Mouse (Mus musculus): Measurements from ENCODE around the gene Avil. TPM values are rescaled to one million over a fixed set of nuclear protein-coding genes. Genes with fewer than 3 reads are reported as not detected.

Gene Avil
- polyA plus RNA-seq (2012; rRNA removed; ENCODE audit: low replicate concordance) = 0.09 and 2.4 TPM in 2 replicates

GRCm38 (mm10) chr10:127000529-127000928 lies at the start of gene Avil:
Gene Avil (plus strand): TSS chr10:127000709.

GRCm38 (mm10) chr10:126978277-126978994 lies 22.1 kb upstream of the Avil start, which contains the start of gene Ctdsp2:
Gene Ctdsp2 (plus strand): TSS chr10:126978717.

GRCm38 (mm10) chr10:127030336-127031296 lies 30.1 kb downstream of the Avil start, which contains the start of gene Tsfm:
Gene Tsfm (minus strand): TSS chr10:127030840.

GRCm38 (mm10) chr10:127041274-127041766 lies 40.8 kb downstream of the Avil start, which contains the start of the genes Mettl1 and Eef1akmt3:
Gene Mettl1 (plus strand): TSS chr10:127041414.
Gene Eef1akmt3 (minus strand): TSS chr10:127041513.

GRCm38 (mm10) chr10:127047954-127048353 lies 47.4 kb downstream of the Avil start, which contains the start of gene Cyp27b1:
Gene Cyp27b1 (plus strand): TSS chr10:127048250.

GRCm38 (mm10) chr10:127059968-127060916 lies 59.7 kb downstream of the Avil start, which contains the start of gene March9:
Gene March9 (minus strand): TSS chr10:127060184.

GRCm38 (mm10) chr10:127063239-127063872 lies 62.8 kb downstream of the Avil start, which contains the start of gene Cdk4:
Gene Cdk4 (plus strand): TSS chr10:127063534.

Other genes starting within 250 kb of the Avil start
- 6.4 and 14.2 TPM in 2 replicates for gene Atp23, start 99.4 kb upstream of the Avil start, polyA plus RNA-seq (2012; rRNA removed; ENCODE audit: low replicate concordance)
- gene Ctdsp2, start 22.0 kb upstream of the Avil start, polyA plus RNA-seq (2012; rRNA removed; ENCODE audit: low replicate concordance) = 143 and 242 TPM in 2 replicates
- gene Tsfm, start 30.1 kb downstream of the Avil start, polyA plus RNA-seq (2012; rRNA removed; ENCODE audit: low replicate concordance) = 43.6 and 44.6 TPM in 2 replicates
- 18.2 and 43.8 TPM in 2 replicates for gene Mettl1, start 40.7 kb downstream of the Avil start, polyA plus RNA-seq (2012; rRNA removed; ENCODE audit: low replicate concordance)
- gene Eef1akmt3, start 40.8 kb downstream of the Avil start, polyA plus RNA-seq (2012; rRNA removed; ENCODE audit: low replicate concordance) = 0.13 and 1.5 TPM in 2 replicates
- gene Cyp27b1, start 47.5 kb downstream of the Avil start, polyA plus RNA-seq (2012; rRNA removed; ENCODE audit: low replicate concordance) = 0.37 and 0.60 TPM in 2 replicates
- gene March9, start 59.5 kb downstream of the Avil start, polyA plus RNA-seq (2012; rRNA removed; ENCODE audit: low replicate concordance) = 1.2 and 10.2 TPM in 2 replicates
- 148 and 541 TPM in 2 replicates for gene Cdk4, start 62.8 kb downstream of the Avil start, polyA plus RNA-seq (2012; rRNA removed; ENCODE audit: low replicate concordance)
- gene Tspan31, start 69.6 kb downstream of the Avil start, polyA plus RNA-seq (2012; rRNA removed; ENCODE audit: low replicate concordance) = 121 and 174 TPM in 2 replicates
- 4.8 and 25.1 TPM in 2 replicates for gene Agap2, start 74.6 kb downstream of the Avil start, polyA plus RNA-seq (2012; rRNA removed; ENCODE audit: low replicate concordance)
- gene Os9, start 120.4 kb downstream of the Avil start, polyA plus RNA-seq (2012; rRNA removed; ENCODE audit: low replicate concordance) = 95.7 and 99.4 TPM in 2 replicates
- 9.0 and 26.1 TPM in 2 replicates for gene B4galnt1, start 164.5 kb downstream of the Avil start, polyA plus RNA-seq (2012; rRNA removed; ENCODE audit: low replicate concordance)
- 2.3 and 4.2 TPM in 2 replicates for gene Slc26a10, start 179.9 kb downstream of the Avil start, polyA plus RNA-seq (2012; rRNA removed; ENCODE audit: low replicate concordance)
- 29.9 and 129 TPM in 2 replicates for gene Arhgef25, start 189.4 kb downstream of the Avil start, polyA plus RNA-seq (2012; rRNA removed; ENCODE audit: low replicate concordance)
- gene Dtx3, start 195.0 kb downstream of the Avil start, polyA plus RNA-seq (2012; rRNA removed; ENCODE audit: low replicate concordance) = 173 and 346 TPM in 2 replicates
- gene Pip4k2c, start 210.9 kb downstream of the Avil start, polyA plus RNA-seq (2012; rRNA removed; ENCODE audit: low replicate concordance) = 38.6 and 48.2 TPM in 2 replicates